Mouse (Mus musculus): ENCODE results near the gene Pex14.

DNA sequence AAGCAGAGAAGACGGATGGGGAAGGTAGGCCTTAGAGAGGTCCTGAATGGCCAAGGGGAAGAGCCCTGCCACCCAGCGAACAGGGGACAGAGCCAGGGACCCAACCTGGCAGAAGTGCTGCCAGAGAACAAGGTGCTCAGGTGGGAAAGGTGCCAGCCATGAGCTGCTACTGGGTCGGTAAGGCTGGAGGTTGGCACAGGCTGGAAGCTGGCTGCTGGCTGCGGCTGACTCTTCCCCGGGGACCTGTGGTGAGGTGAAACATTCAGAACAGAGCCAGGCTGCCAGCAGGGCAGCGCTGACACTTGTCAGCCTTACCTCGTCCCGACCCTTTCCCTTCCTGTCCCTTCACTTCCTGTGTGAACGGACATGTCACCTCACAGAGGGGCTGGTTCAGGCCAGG is 171.4 kb downstream of the Pex14 start:
- TF ChIP-seq GATA1 (IDR thresholded peaks at IDR 0.05; ENCODE audit: borderline replicate concordance, low read length) (no peak), FLI1 (IDR thresholded peaks at IDR 0.05; ENCODE audit: low read length) (no peak)
